Mouse (Mus musculus) kidney, adult 8-10 months (tissue): Measurements from ENCODE around the gene Olfr430.
"Not testable (repeated sequence)": the region's sequence is repeated elsewhere in the genome, so short reads cannot be mapped to it uniquely, and the experiment has no call there.

Experiments
- DNase-seq, 2 experiments: peaks; one replicate each; pipeline ENCODE4 v3.0.0; 2022

The Olfr430 gene

GRCm38 (mm10) chr1:174066305-174066704 lies at the start of gene Olfr430:
Gene Olfr430 (plus strand): TSS chr1:174066605.
- no peak for DNase-seq

GRCm38 (mm10) chr1:174031698-174032097 lies 34.7 kb upstream of the Olfr430 start, which contains the start of gene Ifi205:
Gene Ifi205 (minus strand): TSS chr1:174031810.
- no peak for DNase-seq

- DNase-seq: no peak
Measured at GRCm38 (mm10) chr1:174035841-174036240, 30.6 kb upstream of the Olfr430 start.

GRCm38 (mm10) chr1:174038480-174038879 lies 27.9 kb upstream of the Olfr430 start:
- no peak for DNase-seq

- DNase-seq: peak; percentile 18 to 32
Measured at GRCm38 (mm10) chr1:174040523-174041177, 25.8 kb upstream of the Olfr430 start, which contains the start of gene Olfr433. Gene Olfr433 (plus strand): TSS chr1:174040705.

GRCm38 (mm10) chr1:174042091-174042884 lies 24.1 kb upstream of the Olfr430 start:
- not testable (repeated sequence) for DNase-seq

- no peak for DNase-seq
Measured at GRCm38 (mm10) chr1:174044431-174044830, 22.0 kb upstream of the Olfr430 start.

GRCm38 (mm10) chr1:174048227-174048626 lies 18.2 kb upstream of the Olfr430 start:
- not testable (repeated sequence) for DNase-seq

GRCm38 (mm10) chr1:174048893-174049292 lies 17.5 kb upstream of the Olfr430 start, which contains the start of gene Olfr432:
Gene Olfr432 (plus strand): TSS chr1:174049205.
- no peak for DNase-seq

GRCm38 (mm10) chr1:174049357-174049756 lies 17.0 kb upstream of the Olfr430 start:
- not testable (repeated sequence) for DNase-seq

GRCm38 (mm10) chr1:174050532-174050931 lies 15.9 kb upstream of the Olfr430 start:
- no peak for DNase-seq

GRCm38 (mm10) chr1:174051515-174051914 lies 14.9 kb upstream of the Olfr430 start:
- no peak for DNase-seq

- DNase-seq: no peak
Measured at GRCm38 (mm10) chr1:174051931-174052536, 14.4 kb upstream of the Olfr430 start.

- DNase-seq: no peak
Measured at GRCm38 (mm10) chr1:174052981-174053380, 13.4 kb upstream of the Olfr430 start.

GRCm38 (mm10) chr1:174055248-174055647 lies 11.2 kb upstream of the Olfr430 start:
- DNase-seq: no peak

GRCm38 (mm10) chr1:174084031-174084430 lies 17.6 kb downstream of the Olfr430 start, which contains the start of gene Olfr429:
Gene Olfr429 (plus strand): TSS chr1:174084331.
- no peak for DNase-seq

GRCm38 (mm10) chr1:174096591-174096990 lies 30.2 kb downstream of the Olfr430 start, which contains the start of gene Olfr427:
Gene Olfr427 (plus strand): TSS chr1:174096891.
- DNase-seq: no peak

- DNase-seq: no peak
Measured at GRCm38 (mm10) chr1:174103735-174104134, 37.3 kb downstream of the Olfr430 start.

- DNase-seq: no peak
Measured at GRCm38 (mm10) chr1:174121062-174121461, 54.7 kb downstream of the Olfr430 start, which contains the start of gene Olfr231. Gene Olfr231 (minus strand): TSS chr1:174121162.
